Mouse (Mus musculus) layer of hippocampus, postnatal 14 days (tissue): ENCODE measurements at regions not wholly inside any gene's neighbourhood (a gene's known extent, or its start where the extent isn't known, plus 50 kb on each side); places are given as distances from the start of the nearest gene placed in this dataset.

Experiments
- DNase-seq, 2 experiments: peaks; one replicate each; pipeline ENCODE4 v3.0.0; 2021 to 2022; ENCODE audit warnings: low spot score in 2 of 2, mixed read lengths in 1 of 2

- DNase-seq = no peak
Measured at GRCm38 (mm10) chr2:116942321-116942791, 63.9 kb downstream of the Tmco5 start.

- no peak for DNase-seq
Measured at GRCm38 (mm10) chr2:116948538-116948937, 70.0 kb downstream of the Tmco5 start.

- DNase-seq = no peak
Measured at GRCm38 (mm10) chr2:116949741-116950140, 71.2 kb downstream of the Tmco5 start.

- DNase-seq = no peak
Measured at GRCm38 (mm10) chr2:116950154-116950553, 71.7 kb downstream of the Tmco5 start.

GRCm38 (mm10) chr2:116951481-116951880 lies 73.0 kb downstream of the Tmco5 start:
- no peak for DNase-seq

- DNase-seq = no peak
Measured at GRCm38 (mm10) chr2:116954280-116954679, 75.8 kb downstream of the Tmco5 start.

GRCm38 (mm10) chr2:116954896-116955295 lies 76.4 kb downstream of the Tmco5 start:
- no peak for DNase-seq

GRCm38 (mm10) chr2:116963116-116963873 lies 84.8 kb downstream of the Tmco5 start:
- DNase-seq = no peak

GRCm38 (mm10) chr2:116966266-116966665 lies 87.8 kb downstream of the Tmco5 start:
- no peak for DNase-seq

- peak; percentile 9 to 19 for DNase-seq
Measured at GRCm38 (mm10) chr2:116971666-116972613, 93.4 kb downstream of the Tmco5 start.

- DNase-seq = peak; percentile 9 to 16
Measured at GRCm38 (mm10) chr2:116972614-116972985, 94.1 kb downstream of the Tmco5 start.

GRCm38 (mm10) chr2:116973441-116973840 lies 95.0 kb downstream of the Tmco5 start:
- no peak for DNase-seq

GRCm38 (mm10) chr2:116974152-116974551 lies 95.7 kb downstream of the Tmco5 start:
- no peak for DNase-seq

- DNase-seq = no peak
Measured at GRCm38 (mm10) chr2:116974569-116975060, 96.1 kb downstream of the Tmco5 start.

- no peak for DNase-seq
Measured at GRCm38 (mm10) chr2:116975091-116975600, 96.7 kb downstream of the Tmco5 start.

- DNase-seq = peak; percentile 86 to 93
Measured at GRCm38 (mm10) chr2:116975601-116976431, 97.3 kb downstream of the Tmco5 start.

- peak in 1 of 2 experiments; percentile 9 for DNase-seq
Measured at GRCm38 (mm10) chr2:116976432-116976750, 97.9 kb downstream of the Tmco5 start.

GRCm38 (mm10) chr2:116976951-116977503 lies 98.5 kb downstream of the Tmco5 start:
- no peak for DNase-seq

GRCm38 (mm10) chr2:116977771-116978600 lies 99.5 kb downstream of the Tmco5 start:
- DNase-seq = no peak

- DNase-seq = no peak
Measured at GRCm38 (mm10) chr2:116978809-116979208, 100.3 kb downstream of the Tmco5 start.
